Mouse (Mus musculus): Measurements from ENCODE around the gene Tctex1d4. TPM values are rescaled to one million over a fixed set of nuclear protein-coding genes. Genes with fewer than 3 reads are reported as not detected.

The Tctex1d4 gene
- polyA plus RNA-seq, 1 experiment from 2014 or later = 0.60 TPM

DNA sequence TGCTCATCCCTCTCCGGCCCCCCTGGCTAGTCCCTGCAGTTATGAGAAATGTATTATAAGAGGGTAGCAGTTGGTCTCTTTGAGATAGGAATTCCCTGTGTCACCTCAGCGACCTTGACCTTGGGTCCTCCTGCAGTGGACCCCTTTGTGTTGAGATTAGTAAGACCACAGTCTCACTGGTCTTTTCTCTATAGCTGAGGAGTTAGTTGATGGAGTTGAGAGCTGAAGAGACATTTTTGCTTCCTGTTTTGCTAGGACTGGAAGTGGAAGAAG, 27.9 kb upstream of the Tctex1d4 start:
- Histone ChIP-seq H3K27me3 (ENCODE audit: control insufficient read depth, insufficient read depth, low read length) (peaks cover 10% of the 10 kb centered on the region), H3K36me3 (ENCODE audit: control insufficient read depth, insufficient read depth, low read length) (no peaks in the 10 kb centered on the region), H3K4me3 (ENCODE audit: low read depth, low read length) (no peak overlapping the region), H3K4me1 (replicated peaks; ENCODE audit: control insufficient read depth, insufficient read depth, low read length) (peaks cover 6% of the 10 kb centered on the region; the same call in 1 of the 2 replicates), H3K9ac (ENCODE audit: low read depth, low read length) (no peak overlapping the region), H3K9me3 (ENCODE audit: control insufficient read depth, low read length) (no peaks in the 10 kb centered on the region), H3K4me2 (replicated peaks; ENCODE audit: low read depth, low read length) (no peak overlapping the region), H3K27ac (ENCODE audit: low read depth, low read length) (no peak overlapping the region)
- ATAC-seq (ENCODE audit: low FRiP score) (no peak), DNase-seq (ENCODE audit: low spot score) (no peak)
- 72% methylated on average over 2 of the region's 2 CpGs for WGBS

- Histone ChIP-seq H3K4me2 (replicated peaks; ENCODE audit: low read depth, low read length) (no peak overlapping the region), H3K27ac (ENCODE audit: low read depth, low read length) (no peak overlapping the region), H3K9me3 (ENCODE audit: control insufficient read depth, low read length) (no peaks in the 10 kb centered on the region), H3K4me1 (replicated peaks; ENCODE audit: control insufficient read depth, insufficient read depth, low read length) (peaks cover 6% of the 10 kb centered on the region; the same call in 1 of the 2 replicates), H3K4me3 (ENCODE audit: low read depth, low read length) (no peak overlapping the region), H3K36me3 (ENCODE audit: control insufficient read depth, insufficient read depth, low read length) (no peaks in the 10 kb centered on the region), H3K27me3 (ENCODE audit: control insufficient read depth, insufficient read depth, low read length) (peaks cover 4% of the 10 kb centered on the region), H3K9ac (ENCODE audit: low read depth, low read length) (no peak overlapping the region)
- DNase-seq (ENCODE audit: low spot score) = no peak
- 77% methylated on average over 4 of the region's 4 CpGs for WGBS
- ATAC-seq (ENCODE audit: low FRiP score) = no peak
Observed at GRCm38 (mm10) chr4:117100036-117100435, 26.6 kb upstream of the Tctex1d4 start.

GRCm38 (mm10) chr4:117101218-117101617, 25.4 kb upstream of the Tctex1d4 start:
- ATAC-seq (ENCODE audit: low FRiP score) = no peak
- H3K9me3 ChIP-seq (ENCODE audit: control insufficient read depth, low read length) = no peaks in the 10 kb centered on the region
- no peaks in the 10 kb centered on the region for H3K4me1 ChIP-seq (replicated peaks; ENCODE audit: control insufficient read depth, insufficient read depth, low read length)
- no peak overlapping the region for H3K9ac ChIP-seq (ENCODE audit: low read depth, low read length)
- peak; percentile 49 for DNase-seq (ENCODE audit: low spot score)
- H3K4me3 ChIP-seq (ENCODE audit: low read depth, low read length) = no peak overlapping the region
- no peak overlapping the region for H3K27ac ChIP-seq (ENCODE audit: low read depth, low read length)
- H3K4me2 ChIP-seq (replicated peaks; ENCODE audit: low read depth, low read length) = no peak overlapping the region
- WGBS = 42% methylated on average over 7 of the region's 7 CpGs
- no peaks in the 10 kb centered on the region for H3K27me3 ChIP-seq (ENCODE audit: control insufficient read depth, insufficient read depth, low read length)
- no peaks in the 10 kb centered on the region for H3K36me3 ChIP-seq (ENCODE audit: control insufficient read depth, insufficient read depth, low read length)

- ATAC-seq (ENCODE audit: low FRiP score) = no peak
- H3K4me3 ChIP-seq (ENCODE audit: low read depth, low read length) = no peak overlapping the region
- H3K9ac ChIP-seq (ENCODE audit: low read depth, low read length) = no peak overlapping the region
- no peaks in the 10 kb centered on the region for H3K27me3 ChIP-seq (ENCODE audit: control insufficient read depth, insufficient read depth, low read length)
- no peaks in the 10 kb centered on the region for H3K36me3 ChIP-seq (ENCODE audit: control insufficient read depth, insufficient read depth, low read length)
- WGBS = 74% methylated on average over 10 of the region's 10 CpGs
- H3K9me3 ChIP-seq (ENCODE audit: control insufficient read depth, low read length) = no peaks in the 10 kb centered on the region
- DNase-seq (ENCODE audit: low spot score) = no peak
- H3K4me1 ChIP-seq (replicated peaks; ENCODE audit: control insufficient read depth, insufficient read depth, low read length) = no peaks in the 10 kb centered on the region
- H3K4me2 ChIP-seq (replicated peaks; ENCODE audit: low read depth, low read length) = no peak overlapping the region
- H3K27ac ChIP-seq (ENCODE audit: low read depth, low read length) = no peak overlapping the region
Observed at GRCm38 (mm10) chr4:117104672-117105071, 21.9 kb upstream of the Tctex1d4 start.

DNA sequence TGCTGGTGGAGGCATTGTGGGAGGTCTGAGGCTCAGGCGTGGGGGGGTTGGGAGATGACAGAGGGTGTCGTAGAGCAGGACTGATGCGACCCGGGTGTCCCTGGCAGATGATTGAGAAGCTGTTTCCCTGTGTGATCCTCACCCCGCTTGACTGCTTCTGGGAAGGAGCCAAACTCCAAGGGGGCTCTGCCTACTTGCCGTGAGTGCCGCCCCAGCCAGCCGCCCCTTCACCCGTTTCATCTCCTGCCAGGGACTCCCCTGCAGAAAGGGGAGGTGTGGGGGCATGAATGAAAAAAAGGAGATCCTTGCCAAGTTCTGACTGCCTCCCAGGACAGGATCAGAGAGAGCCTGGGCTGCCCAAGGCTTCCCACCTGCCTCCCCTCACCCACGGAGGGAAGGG, 21.5 kb upstream of the Tctex1d4 start:
- H3K4me3 ChIP-seq (ENCODE audit: low read depth, low read length) = no peak overlapping the region
- no peak for DNase-seq (ENCODE audit: low spot score)
- H3K36me3 ChIP-seq (ENCODE audit: control insufficient read depth, insufficient read depth, low read length) = no peaks in the 10 kb centered on the region
- no peaks in the 10 kb centered on the region for H3K4me1 ChIP-seq (replicated peaks; ENCODE audit: control insufficient read depth, insufficient read depth, low read length)
- H3K9me3 ChIP-seq (ENCODE audit: control insufficient read depth, low read length) = no peaks in the 10 kb centered on the region
- H3K4me2 ChIP-seq (replicated peaks; ENCODE audit: low read depth, low read length) = no peak overlapping the region
- H3K9ac ChIP-seq (ENCODE audit: low read depth, low read length) = no peak overlapping the region
- H3K27me3 ChIP-seq (ENCODE audit: control insufficient read depth, insufficient read depth, low read length) = no peaks in the 10 kb centered on the region
- no peak for ATAC-seq (ENCODE audit: low FRiP score)
- WGBS = 78% methylated on average over 10 of the region's 10 CpGs
- no peak overlapping the region for H3K27ac ChIP-seq (ENCODE audit: low read depth, low read length)

- no peaks in the 10 kb centered on the region for H3K9me3 ChIP-seq (ENCODE audit: control insufficient read depth, low read length)
- no peaks in the 10 kb centered on the region for H3K27me3 ChIP-seq (ENCODE audit: control insufficient read depth, insufficient read depth, low read length)
- no peaks in the 10 kb centered on the region for H3K36me3 ChIP-seq (ENCODE audit: control insufficient read depth, insufficient read depth, low read length)
- no peak overlapping the region for H3K4me2 ChIP-seq (replicated peaks; ENCODE audit: low read depth, low read length)
- no peak overlapping the region for H3K4me3 ChIP-seq (ENCODE audit: low read depth, low read length)
- H3K4me1 ChIP-seq (replicated peaks; ENCODE audit: control insufficient read depth, insufficient read depth, low read length) = no peaks in the 10 kb centered on the region
- DNase-seq (ENCODE audit: low spot score) = no peak
- 92% methylated on average over 18 of the region's 18 CpGs for WGBS
- ATAC-seq (ENCODE audit: low FRiP score) = no peak
- H3K27ac ChIP-seq (ENCODE audit: low read depth, low read length) = no peak overlapping the region
- H3K9ac ChIP-seq (ENCODE audit: low read depth, low read length) = no peak overlapping the region
Observed at GRCm38 (mm10) chr4:117107813-117108523, 18.6 kb upstream of the Tctex1d4 start.

- Histone ChIP-seq H3K9me3 (ENCODE audit: control insufficient read depth, low read length) (no peaks in the 10 kb centered on the region), H3K9ac (ENCODE audit: low read depth, low read length) (no peak overlapping the region), H3K27ac (ENCODE audit: low read depth, low read length) (no peak overlapping the region), H3K36me3 (ENCODE audit: control insufficient read depth, insufficient read depth, low read length) (no peaks in the 10 kb centered on the region), H3K4me1 (replicated peaks; ENCODE audit: control insufficient read depth, insufficient read depth, low read length) (no peaks in the 10 kb centered on the region), H3K27me3 (ENCODE audit: control insufficient read depth, insufficient read depth, low read length) (no peaks in the 10 kb centered on the region), H3K4me3 (ENCODE audit: low read depth, low read length) (no peak overlapping the region), H3K4me2 (replicated peaks; ENCODE audit: low read depth, low read length) (no peak overlapping the region)
- WGBS = 93% methylated on average over 6 of the region's 6 CpGs
- no peak for DNase-seq (ENCODE audit: low spot score)
- no peak for ATAC-seq (ENCODE audit: low FRiP score)
Observed at GRCm38 (mm10) chr4:117108524-117108849, 18.1 kb upstream of the Tctex1d4 start.

DNA sequence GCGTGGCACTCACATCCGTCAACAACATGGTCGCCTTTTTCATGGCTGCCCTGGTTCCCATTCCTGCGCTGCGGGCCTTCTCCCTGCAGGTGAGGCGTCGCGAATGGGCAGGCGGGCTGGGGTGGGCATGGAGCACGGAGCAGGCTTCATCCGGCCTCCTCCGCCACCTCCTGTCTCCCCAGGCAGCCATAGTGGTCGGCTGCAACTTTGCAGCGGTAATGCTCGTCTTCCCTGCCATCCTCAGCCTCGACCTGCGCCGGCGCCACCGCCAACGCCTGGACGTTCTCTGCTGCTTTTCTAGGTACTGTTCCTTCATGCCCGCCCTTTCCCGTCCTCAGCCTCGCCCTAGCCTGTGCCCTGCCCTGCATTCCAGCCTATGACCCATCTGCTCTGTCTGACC, 17.3 kb upstream of the Tctex1d4 start:
- Histone ChIP-seq H3K4me1 (replicated peaks; ENCODE audit: control insufficient read depth, insufficient read depth, low read length) (no peaks in the 10 kb centered on the region), H3K9ac (ENCODE audit: low read depth, low read length) (no peak overlapping the region), H3K9me3 (ENCODE audit: control insufficient read depth, low read length) (no peaks in the 10 kb centered on the region), H3K27me3 (ENCODE audit: control insufficient read depth, insufficient read depth, low read length) (no peaks in the 10 kb centered on the region), H3K27ac (ENCODE audit: low read depth, low read length) (no peak overlapping the region), H3K4me3 (ENCODE audit: low read depth, low read length) (no peak overlapping the region), H3K4me2 (replicated peaks; ENCODE audit: low read depth, low read length) (no peak overlapping the region), H3K36me3 (ENCODE audit: control insufficient read depth, insufficient read depth, low read length) (no peaks in the 10 kb centered on the region)
- DNase-seq (ENCODE audit: low spot score) (no peak), ATAC-seq (ENCODE audit: low FRiP score) (no peak)
- WGBS = 91% methylated on average over 25 of the region's 25 CpGs

DNA sequence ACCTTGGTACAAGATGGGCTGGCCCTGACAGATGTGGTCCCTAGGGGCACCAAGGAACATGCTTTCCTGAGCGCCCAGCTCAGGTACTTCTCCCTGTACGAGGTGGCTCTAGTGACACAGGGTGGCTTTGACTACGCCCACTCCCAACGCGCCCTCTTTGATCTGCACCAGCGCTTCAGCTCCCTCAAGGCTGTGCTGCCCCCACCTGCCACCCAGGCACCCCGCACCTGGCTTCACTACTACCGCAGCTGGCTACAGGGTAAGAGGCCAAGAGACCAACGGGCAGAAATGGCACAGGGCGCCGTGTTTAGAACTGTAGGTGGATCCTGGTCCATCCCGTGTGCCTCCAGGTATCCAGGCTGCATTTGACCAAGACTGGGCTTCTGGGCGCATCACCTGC, 16.3 kb upstream of the Tctex1d4 start:
- no peak overlapping the region for H3K4me3 ChIP-seq (ENCODE audit: low read depth, low read length)
- no peak for ATAC-seq (ENCODE audit: low FRiP score)
- no peak overlapping the region for H3K4me2 ChIP-seq (replicated peaks; ENCODE audit: low read depth, low read length)
- 93% methylated on average over 13 of the region's 13 CpGs for WGBS
- H3K9me3 ChIP-seq (ENCODE audit: control insufficient read depth, low read length) = no peaks in the 10 kb centered on the region
- no peak overlapping the region for H3K27ac ChIP-seq (ENCODE audit: low read depth, low read length)
- no peaks in the 10 kb centered on the region for H3K27me3 ChIP-seq (ENCODE audit: control insufficient read depth, insufficient read depth, low read length)
- no peak for DNase-seq (ENCODE audit: low spot score)
- no peaks in the 10 kb centered on the region for H3K4me1 ChIP-seq (replicated peaks; ENCODE audit: control insufficient read depth, insufficient read depth, low read length)
- H3K9ac ChIP-seq (ENCODE audit: low read depth, low read length) = no peak overlapping the region
- H3K36me3 ChIP-seq (ENCODE audit: control insufficient read depth, insufficient read depth, low read length) = no peaks in the 10 kb centered on the region
